Mouse (Mus musculus) heart, postnatal 36 days (tissue): ENCODE results near the gene Ints12. TPM values are rescaled to one million over a fixed set of nuclear protein-coding genes. Genes with fewer than 3 reads are reported as not detected.

Experiments used
- DNase-seq, 2 experiments: peaks; one replicate each; pipeline ENCODE4 v3.0.0; 2021 to 2022
- intact Hi-C: fragments of 180-260 bp; cut with DNase I; formaldehyde crosslinking; loops from one replicate; pipeline ENCODE4 v1.15.1; 2025
- total RNA-seq, 2 experiments: library from RNA; stranded (reverse); gene quantifications; 2 replicates each; pipeline ENCODE4 v1.2.3; 2021

Ints12 gene
- 1 to 10 TPM; 7.6 to 8.4 TPM for total RNA-seq

GRCm38 (mm10) chr3:133091664-133092273 is at the start of gene Ints12, which contains the start of gene Gstcd:
Gene Ints12, plus strand, starts transcription at chr3:133091840.
Gene Gstcd, minus strand, starts transcription at chr3:133092033.
- DNase-seq, result peak; percentile 91
- intact Hi-C loops, result loop anchor here (5.0 to 10.0 kb wide), 2 partner anchors 344 to 407 kb away; partner anchors contain the start of genes Aimp1 and Tbck

GRCm38 (mm10) chr3:133052068-133052467 is 39.6 kb upstream of the Ints12 start:
- no peak for DNase-seq
- intact Hi-C loops, result no loop called here

GRCm38 (mm10) chr3:133075560-133075959 is 16.1 kb upstream of the Ints12 start:
- intact Hi-C loops, result no loop called here
- no peak for DNase-seq

GRCm38 (mm10) chr3:133082736-133083135 is 8.9 kb upstream of the Ints12 start:
- no peak for DNase-seq
- intact Hi-C loops, result no loop called here

GRCm38 (mm10) chr3:133085858-133086257 is 5.8 kb upstream of the Ints12 start:
- intact Hi-C loops, result loop anchor here (2.0 kb wide), 1 partner anchor 187 kb away; no protein-coding TSS in a partner anchor

GRCm38 (mm10) chr3:133090247-133091120 is 1.2 kb upstream of the Ints12 start:
- intact Hi-C loops, result loop anchor here (5.0 to 10.0 kb wide), 2 partner anchors 343 to 406 kb away; partner anchors contain the start of genes Aimp1 and Tbck
- DNase-seq, result no peak

More at GRCm38 (mm10) chr3:133085858-133086257, 5.8 kb upstream of the Ints12 start:
- no peak for DNase-seq

GRCm38 (mm10) chr3:133091121-133091663 is 448 bp upstream of the Ints12 start:
- intact Hi-C loops, result loop anchor here (5.0 to 10.0 kb wide), 2 partner anchors 344 to 406 kb away; partner anchors contain the start of genes Aimp1 and Tbck
- no peak for DNase-seq

- intact Hi-C loops, result loop anchor here (5.0 to 10.0 kb wide), 2 partner anchors 345 to 408 kb away; partner anchors contain the start of genes Aimp1 and Tbck
- no peak for DNase-seq
Measured at GRCm38 (mm10) chr3:133092274-133092853, 724 bp downstream of the Ints12 start.

- intact Hi-C loops, result loop anchor here (5.0 to 10.0 kb wide), 2 partner anchors 346 to 408 kb away; partner anchors contain the start of genes Aimp1 and Tbck
- no peak for DNase-seq
Measured at GRCm38 (mm10) chr3:133092936-133093335, 1.3 kb downstream of the Ints12 start.

GRCm38 (mm10) chr3:133094305-133094704 is 2.7 kb downstream of the Ints12 start:
- no peak for DNase-seq
- intact Hi-C loops, result loop anchor here (5.0 to 10.0 kb wide), 2 partner anchors 347 to 410 kb away; partner anchors contain the start of genes Aimp1 and Tbck

- intact Hi-C loops, result loop anchor here (10.0 kb wide), 1 partner anchor 413 kb away; the partner anchor contains the start of genes Aimp1 and Tbck
- no peak for DNase-seq
Measured at GRCm38 (mm10) chr3:133097936-133098335, 6.3 kb downstream of the Ints12 start.

GRCm38 (mm10) chr3:133098336-133098735 is 6.7 kb downstream of the Ints12 start:
- DNase-seq, result no peak
- intact Hi-C loops, result loop anchor here (10.0 kb wide), 1 partner anchor 414 kb away; the partner anchor contains the start of genes Aimp1 and Tbck

GRCm38 (mm10) chr3:133098909-133099308 is 7.3 kb downstream of the Ints12 start:
- intact Hi-C loops, result loop anchor here (10.0 kb wide), 1 partner anchor 414 kb away; the partner anchor contains the start of genes Aimp1 and Tbck
- DNase-seq, result no peak

- intact Hi-C loops, result no loop called here
- no peak for DNase-seq
Measured at GRCm38 (mm10) chr3:133103768-133104167, 12.1 kb downstream of the Ints12 start.

GRCm38 (mm10) chr3:133104436-133104835 is 12.8 kb downstream of the Ints12 start:
- DNase-seq, result no peak
- intact Hi-C loops, result no loop called here

- no peak for DNase-seq
- intact Hi-C loops, result no loop called here
Measured at GRCm38 (mm10) chr3:133108731-133109130, 17.1 kb downstream of the Ints12 start.

- DNase-seq, result no peak
- intact Hi-C loops, result no loop called here
Measured at GRCm38 (mm10) chr3:133109844-133110243, 18.2 kb downstream of the Ints12 start.

- no peak for DNase-seq
- intact Hi-C loops, result no loop called here
Measured at GRCm38 (mm10) chr3:133111741-133112140, 20.1 kb downstream of the Ints12 start.

GRCm38 (mm10) chr3:133113281-133113680 is 21.6 kb downstream of the Ints12 start:
- DNase-seq, result no peak
- intact Hi-C loops, result no loop called here

- intact Hi-C loops, result no loop called here
- DNase-seq, result no peak
Measured at GRCm38 (mm10) chr3:133131372-133131771, 39.7 kb downstream of the Ints12 start.
